Mouse (Mus musculus) midbrain, embryonic 16.5 days (tissue): ENCODE measurements at regions not wholly inside any gene's neighbourhood (a gene's known extent, or its start where the extent isn't known, plus 50 kb on each side); places are given as distances from the start of the nearest gene placed in this dataset.
"Not testable (repeated sequence)": the region's sequence is repeated elsewhere in the genome, so short reads cannot be mapped to it uniquely, and the experiment has no call there.

Source experiments
- ATAC-seq: fragments of 200-750 bp; cut with Nextera tagmentation; 2 replicates; pipeline ENCODE4 v1.8.0; 2017; ENCODE audit warnings: moderate TSS enrichment
- H3K27ac ChIP-seq: fragments of 300-500 bp; sonication (generic); 2 replicates; pipeline ENCODE4 v1.5.1; 2014; ENCODE audit warnings: mild to moderate bottlenecking, low read length, mixed read lengths
- H3K27me3 ChIP-seq: fragments of 300-500 bp; sonication (generic); 2 replicates; pipeline ENCODE4 v1.6.1; 2014; ENCODE audit warnings: low read depth, low read length, mixed read lengths; ENCODE audit not compliant: control insufficient read depth, insufficient read depth
- H3K36me3 ChIP-seq: fragments of 300-500 bp; sonication (generic); 2 replicates; pipeline ENCODE4 v1.6.1; 2014; ENCODE audit warnings: mild to moderate bottlenecking, low read length, moderate library complexity, mixed read lengths; ENCODE audit not compliant: control insufficient read depth, insufficient read depth
- H3K4me1 ChIP-seq: fragments of 300-500 bp; sonication (generic); 2 replicates; pipeline ENCODE4 v1.6.1; 2014; ENCODE audit warnings: mild to moderate bottlenecking, low read length, mixed read lengths; ENCODE audit not compliant: control insufficient read depth, insufficient read depth
- H3K4me2 ChIP-seq: fragments of 300-500 bp; sonication (generic); 2 replicates; pipeline ENCODE4 v1.6.1; 2014; ENCODE audit warnings: mild to moderate bottlenecking, low read length, mixed read lengths
- H3K4me3 ChIP-seq: fragments of 300-500 bp; sonication (generic); 2 replicates; pipeline ENCODE4 v1.5.1; 2014; ENCODE audit warnings: low read depth, mild to moderate bottlenecking, low read length, moderate library complexity, mixed read lengths
- H3K9ac ChIP-seq: fragments of 300-500 bp; sonication (generic); 2 replicates; pipeline ENCODE4 v1.6.1; 2014; ENCODE audit warnings: low read depth, low read length, mixed read lengths
- H3K9me3 ChIP-seq: fragments of 300-500 bp; sonication (generic); replicated peaks from 2 replicates; pipeline ENCODE4 v1.6.1; 2014; ENCODE audit warnings: mild to moderate bottlenecking, low read length, mixed read lengths; ENCODE audit not compliant: control insufficient read depth, poor library complexity, severe bottlenecking
- WGBS: fragments of 180-500 bp; shearing (Covaris S2); extraction: QIAGEN DNeasy Blood & Tissue Kit; methylation state at CpG from one replicate; pipeline ENCODE4 v1.1.7; 2014; 5-methylcytosine and 5-hydroxymethylcytosine counted together

GRCm38 (mm10) chr2:147307488-147308386 is 54.0 kb upstream of the Pax1 start:
- WGBS, result 9% methylated on average over 12 of the region's 12 CpGs
- H3K27me3 ChIP-seq, result peaks cover 19% of the 10 kb centered on the region

GRCm38 (mm10) chr2:147306728-147307127 is 55.0 kb upstream of the Pax1 start:
- Histone ChIP-seq H3K4me2 (no peak overlapping the region), H3K36me3 (no peaks in the 10 kb centered on the region), H3K27me3 (peaks cover 19% of the 10 kb centered on the region), H3K4me3 (no peak overlapping the region), H3K9me3 (no peaks in the 10 kb centered on the region), H3K27ac (no peak overlapping the region), H3K9ac (no peak overlapping the region), H3K4me1 (0 out of 2 replicates have a peak, but pooled peaks cover 2% of the 10 kb centered on the region)
- 77% methylated on average over 6 of the region's 6 CpGs for WGBS
- ATAC-seq, result no peak

More at GRCm38 (mm10) chr2:147307488-147308386, 54.0 kb upstream of the Pax1 start:
- H3K4me3 ChIP-seq, result no peak overlapping the region
- peak; percentile 95 for ATAC-seq
- peak overlapping the region; percentile 35 for H3K4me2 ChIP-seq
- 0 out of 2 replicates have a peak, but pooled peaks cover 2% of the 10 kb centered on the region for H3K4me1 ChIP-seq
- no peaks in the 10 kb centered on the region for H3K9me3 ChIP-seq
- no peaks in the 10 kb centered on the region for H3K36me3 ChIP-seq
- H3K27ac ChIP-seq, result no peak overlapping the region
- H3K9ac ChIP-seq, result 0 out of 2 replicates have a peak overlapping the region, but pooled peaks have one; percentile 21

- H3K27me3 ChIP-seq, result peaks cover 19% of the 10 kb centered on the region
- 16% methylated on average over 5 of the region's 5 CpGs for WGBS
- H3K36me3 ChIP-seq, result no peaks in the 10 kb centered on the region
- no peaks in the 10 kb centered on the region for H3K9me3 ChIP-seq
- no peak overlapping the region for H3K4me3 ChIP-seq
- no peak overlapping the region for H3K27ac ChIP-seq
- no peak for ATAC-seq
- no peak overlapping the region for H3K9ac ChIP-seq
- no peak overlapping the region for H3K4me2 ChIP-seq
- H3K4me1 ChIP-seq, result 0 out of 2 replicates have a peak, but pooled peaks cover 2% of the 10 kb centered on the region
Measured at GRCm38 (mm10) chr2:147305262-147305661, 56.5 kb upstream of the Pax1 start.

GRCm38 (mm10) chr2:147300503-147300902 is 61.2 kb upstream of the Pax1 start:
- Histone ChIP-seq H3K36me3 (no peaks in the 10 kb centered on the region), H3K27ac (no peak overlapping the region), H3K4me1 (no peaks in the 10 kb centered on the region; the same call in 1 of the 2 replicates), H3K4me2 (no peak overlapping the region), H3K9me3 (no peaks in the 10 kb centered on the region), H3K27me3 (peaks cover 3% of the 10 kb centered on the region), H3K9ac (no peak overlapping the region), H3K4me3 (no peak overlapping the region)
- no peak for ATAC-seq
- 93% methylated on average over 1 of the region's 1 CpGs for WGBS

- H3K9ac ChIP-seq, result no peak overlapping the region
- 67% methylated on average over 3 of the region's 3 CpGs for WGBS
- H3K36me3 ChIP-seq, result no peaks in the 10 kb centered on the region
- no peak overlapping the region for H3K4me2 ChIP-seq
- no peak overlapping the region for H3K4me3 ChIP-seq
- no peak overlapping the region for H3K27ac ChIP-seq
- H3K4me1 ChIP-seq, result no peaks in the 10 kb centered on the region; the same call in 1 of the 2 replicates
- ATAC-seq, result no peak
- no peaks in the 10 kb centered on the region for H3K9me3 ChIP-seq
- H3K27me3 ChIP-seq, result peaks cover 3% of the 10 kb centered on the region; the same call in 1 of the 2 replicates
Measured at GRCm38 (mm10) chr2:147299359-147299758, 62.4 kb upstream of the Pax1 start.

- Histone ChIP-seq H3K27ac (no peak overlapping the region), H3K9ac (no peak overlapping the region), H3K36me3 (no peaks in the 10 kb centered on the region), H3K4me1 (no peaks in the 10 kb centered on the region; the same call in 1 of the 2 replicates), H3K4me3 (no peak overlapping the region), H3K4me2 (no peak overlapping the region), H3K27me3 (peaks cover 3% of the 10 kb centered on the region; the same call in 1 of the 2 replicates), H3K9me3 (no peaks in the 10 kb centered on the region)
- 31% methylated on average over 7 of the region's 7 CpGs for WGBS
- peak; percentile 94 for ATAC-seq
Measured at GRCm38 (mm10) chr2:147298499-147298896, 63.2 kb upstream of the Pax1 start.

- Histone ChIP-seq H3K4me3 (no peak overlapping the region), H3K4me2 (no peak overlapping the region), H3K27ac (peak overlapping the region; percentile 12; the same call in 1 of the 2 replicates), H3K4me1 (no peaks in the 10 kb centered on the region; the same call in 1 of the 2 replicates), H3K9me3 (no peaks in the 10 kb centered on the region), H3K9ac (no peak overlapping the region), H3K36me3 (no peaks in the 10 kb centered on the region), H3K27me3 (peaks cover 2% of the 10 kb centered on the region; the same call in 1 of the 2 replicates)
- ATAC-seq, result peak; percentile 74
- WGBS, result 67% methylated on average over 11 of the region's 11 CpGs
Measured at GRCm38 (mm10) chr2:147297876-147298498, 63.7 kb upstream of the Pax1 start.

GRCm38 (mm10) chr2:147294926-147295325 is 66.8 kb upstream of the Pax1 start:
- not testable (repeated sequence) for H3K27me3 ChIP-seq

GRCm38 (mm10) chr2:147293294-147293688 is 68.4 kb upstream of the Pax1 start:
- Histone ChIP-seq H3K27ac (no peak overlapping the region), H3K27me3 (no peaks in the 10 kb centered on the region), H3K9me3 (no peaks in the 10 kb centered on the region), H3K4me1 (no peaks in the 10 kb centered on the region), H3K4me2 (no peak overlapping the region), H3K4me3 (no peak overlapping the region), H3K9ac (no peak overlapping the region), H3K36me3 (no peaks in the 10 kb centered on the region)
- ATAC-seq, result no peak
- WGBS, result 60% methylated on average over 3 of the region's 3 CpGs

More at GRCm38 (mm10) chr2:147294926-147295325, 66.8 kb upstream of the Pax1 start:
- not testable (repeated sequence) for H3K36me3 ChIP-seq, H3K27ac ChIP-seq, H3K4me1 ChIP-seq, ATAC-seq, H3K9ac ChIP-seq, H3K4me2 ChIP-seq, H3K9me3 ChIP-seq, H3K4me3 ChIP-seq
- WGBS, result 98% methylated on average over 2 of the region's 2 CpGs
